Mouse (Mus musculus) thymus, adult 2 months (tissue): ENCODE measurements around the gene Nup98. TPM values are rescaled to one million over a fixed set of nuclear protein-coding genes. Genes with fewer than 3 reads are reported as not detected.

Experiments used
- DNase-seq: peaks from one replicate; pipeline ENCODE4 v3.0.0; 2021
- H3K27ac ChIP-seq: fragments of 200-500 bp; 2 replicates; pipeline ENCODE4 v1.5.1; 2012; ENCODE audit warnings: low read length, control low read depth; ENCODE audit not compliant: control insufficient read depth, insufficient read depth
- H3K27me3 ChIP-seq: fragments of 200-500 bp; 2 replicates; pipeline ENCODE4 v1.6.1; 2012; ENCODE audit warnings: mild to moderate bottlenecking, low read length, moderate library complexity, mixed read lengths; ENCODE audit not compliant: control insufficient read depth, insufficient read depth
- H3K36me3 ChIP-seq: fragments of 200-500 bp; 2 replicates; pipeline ENCODE4 v1.6.1; 2012; ENCODE audit warnings: mild to moderate bottlenecking, low read length, moderate library complexity; ENCODE audit not compliant: control insufficient read depth, insufficient read depth
- H3K4me1 ChIP-seq: fragments of 200-500 bp; replicated peaks from 2 replicates; pipeline ENCODE4 v1.6.1; 2012; ENCODE audit warnings: low read length; ENCODE audit not compliant: control insufficient read depth, insufficient read depth
- H3K4me3 ChIP-seq: fragments of 200-500 bp; 2 replicates; pipeline ENCODE4 v1.5.1; 2012; ENCODE audit warnings: mild to moderate bottlenecking, low read length, control low read depth, moderate library complexity; ENCODE audit not compliant: control insufficient read depth, insufficient read depth
- CTCF ChIP-seq: fragments of 200-500 bp; IDR thresholded peaks from 2 replicates; pipeline ENCODE4 v1.5.1; 2012; ENCODE audit warnings: mild to moderate bottlenecking, control low read depth, low read length, moderate library complexity, borderline replicate concordance; ENCODE audit not compliant: control insufficient read depth, poor library complexity, insufficient read depth; ENCODE audit errors: extremely low read depth
- POLR2A ChIP-seq: fragments of 200-500 bp; IDR thresholded peaks from 2 replicates; pipeline ENCODE4 v1.6.1; 2012; ENCODE audit warnings: mild to moderate bottlenecking, low read length, control low read depth, moderate library complexity; ENCODE audit not compliant: control insufficient read depth, poor library complexity, insufficient read depth; ENCODE audit errors: extremely low read depth
- WGBS: fragments of 180-500 bp; shearing (Covaris S2); methylation state at CpG from one replicate; pipeline ENCODE4 v1.1.7; 2018; 5-methylcytosine and 5-hydroxymethylcytosine counted together
- polyA plus RNA-seq: library from polyadenylated mRNA; depleted of rRNA; stranded (reverse); fragments of >200 nt; gene quantifications from 2 replicates; pipeline ENCODE4 v1.2.3, GENCODE M21; 2012

Gene Nup98
- polyA plus RNA-seq, 1 experiment = 23.7 TPM

GRCm38 (mm10) chr7:102204296-102204857, 5.6 kb downstream of the Nup98 start:
- no peaks in the 10 kb centered on the region for H3K4me1 ChIP-seq
- H3K36me3 ChIP-seq = no peaks in the 10 kb centered on the region
- H3K4me3 ChIP-seq = no peak overlapping the region
- DNase-seq = no peak
- TF ChIP-seq CTCF (no peak), POLR2A (no peak)
- H3K27ac ChIP-seq = no peak overlapping the region
- no peaks in the 10 kb centered on the region for H3K27me3 ChIP-seq
- WGBS = 89% methylated on average over 3 of the region's 3 CpGs

DNA sequence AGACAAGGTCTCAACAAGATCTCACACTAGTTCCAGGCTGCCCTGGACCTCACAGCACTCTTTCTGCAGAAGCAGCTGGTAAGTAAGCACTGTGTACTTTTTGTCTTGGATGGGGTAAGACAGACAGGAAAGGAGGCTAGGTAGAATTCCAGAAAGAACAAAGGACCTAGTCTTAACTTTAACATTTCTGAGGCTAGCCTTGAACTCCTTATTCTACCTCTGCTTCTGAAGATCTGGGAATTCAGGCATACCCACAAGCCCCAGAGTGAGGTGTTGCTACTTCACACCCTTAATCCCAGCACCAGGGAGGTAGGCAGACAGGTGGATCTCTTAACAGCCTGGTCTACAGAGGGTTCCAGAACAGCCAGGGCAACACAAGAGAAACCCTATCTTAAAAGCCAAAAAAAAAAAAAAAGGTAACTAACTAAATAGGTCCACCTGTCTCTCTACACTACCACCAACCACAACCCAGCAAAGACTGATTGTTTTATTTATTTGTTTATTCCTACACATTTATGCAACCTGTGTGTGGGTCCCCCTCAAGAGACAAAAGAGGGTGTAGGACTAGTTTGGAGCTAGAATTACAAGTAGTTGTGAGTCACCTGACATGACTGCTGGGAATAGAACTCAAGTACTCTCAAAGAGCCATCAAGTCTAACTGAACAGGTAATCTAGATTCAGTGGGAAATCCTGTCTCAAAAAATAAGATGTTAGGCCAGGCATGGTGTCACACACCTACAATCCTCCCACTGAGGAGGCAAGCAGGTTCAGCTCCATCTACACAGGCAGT, 8.8 kb downstream of the Nup98 start:
- Histone ChIP-seq H3K4me1 (no peaks in the 10 kb centered on the region; the same call in 1 of the 2 replicates), H3K4me3 (no peak overlapping the region), H3K36me3 (no peaks in the 10 kb centered on the region), H3K27ac (no peak overlapping the region), H3K27me3 (no peaks in the 10 kb centered on the region)
- TF ChIP-seq POLR2A = no peak
- TF ChIP-seq CTCF = no peak
- no peak for DNase-seq

DNA sequence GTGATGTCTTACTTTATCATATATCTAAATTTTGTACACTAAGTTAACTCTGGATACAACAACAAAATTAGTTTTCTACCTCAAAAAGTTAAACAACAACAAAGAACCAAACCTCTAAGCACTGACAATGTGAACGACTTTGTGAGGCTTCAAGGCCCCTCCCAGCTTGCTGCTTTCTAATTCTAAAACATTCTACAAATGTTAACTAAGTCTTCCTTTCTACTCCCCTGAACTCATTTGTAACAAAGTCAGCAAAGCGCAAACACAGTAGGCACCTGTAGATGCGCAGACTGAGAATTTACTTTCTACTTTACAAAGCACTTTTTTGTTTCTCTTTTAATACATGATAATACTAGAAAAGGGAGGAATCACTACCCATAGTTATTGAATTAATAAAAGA, 9.4 kb downstream of the Nup98 start:
- TF ChIP-seq POLR2A (no peak), CTCF (no peak)
- DNase-seq = no peak
- Histone ChIP-seq H3K27me3 (no peaks in the 10 kb centered on the region), H3K4me1 (no peaks in the 10 kb centered on the region; the same call in 1 of the 2 replicates), H3K4me3 (no peak overlapping the region), H3K27ac (no peak overlapping the region), H3K36me3 (no peaks in the 10 kb centered on the region)
- 84% methylated on average over 3 of the region's 3 CpGs for WGBS

DNA sequence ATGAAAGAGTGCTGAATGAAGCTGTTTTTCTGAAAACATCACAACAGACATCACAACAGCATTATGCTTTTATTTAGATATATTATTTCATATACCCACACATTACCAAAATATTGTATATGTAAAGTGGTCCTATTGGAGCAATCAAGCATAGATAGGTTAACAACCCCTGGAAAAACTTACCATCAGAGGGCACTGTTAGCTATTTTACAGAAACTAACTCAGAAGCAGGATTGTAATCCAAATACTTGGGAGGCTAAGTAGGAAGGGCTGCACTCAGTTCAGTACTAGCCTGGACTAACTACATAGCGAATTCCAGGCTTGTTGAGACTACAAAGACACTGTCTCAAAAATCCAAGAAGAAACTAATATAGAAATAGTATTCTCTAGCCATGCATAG, 17.6 kb downstream of the Nup98 start:
- H3K27me3 ChIP-seq = no peaks in the 10 kb centered on the region
- H3K4me1 ChIP-seq = no peaks in the 10 kb centered on the region
- 98% methylated on average over 1 of the region's 1 CpGs for WGBS
- TF ChIP-seq POLR2A = no peak
- no peak for TF ChIP-seq CTCF
- no peak overlapping the region for H3K27ac ChIP-seq
- no peak overlapping the region for H3K4me3 ChIP-seq
- H3K36me3 ChIP-seq = peaks cover 38% of the 10 kb centered on the region
- no peak for DNase-seq

GRCm38 (mm10) chr7:102183849-102184248, 26.1 kb downstream of the Nup98 start:
- no peak overlapping the region for H3K27ac ChIP-seq
- H3K36me3 ChIP-seq = peaks cover 70% of the 10 kb centered on the region
- no peak overlapping the region for H3K4me3 ChIP-seq
- no peaks in the 10 kb centered on the region for H3K4me1 ChIP-seq
- no peaks in the 10 kb centered on the region for H3K27me3 ChIP-seq
- DNase-seq = no peak
- WGBS = 94% methylated on average over 3 of the region's 3 CpGs
- TF ChIP-seq CTCF (no peak), POLR2A (no peak)

GRCm38 (mm10) chr7:102170300-102170699, 39.7 kb downstream of the Nup98 start:
- Histone ChIP-seq H3K27ac (no peak overlapping the region), H3K36me3 (peaks cover 5% of the 10 kb centered on the region; the same call in 1 of the 2 replicates), H3K4me3 (no peak overlapping the region), H3K4me1 (no peaks in the 10 kb centered on the region), H3K27me3 (no peaks in the 10 kb centered on the region)
- DNase-seq = no peak
- TF ChIP-seq POLR2A = no peak
- TF ChIP-seq CTCF = no peak

GRCm38 (mm10) chr7:102153691-102154090, 56.3 kb downstream of the Nup98 start:
- Histone ChIP-seq H3K27me3 (no peaks in the 10 kb centered on the region), H3K27ac (no peak overlapping the region), H3K4me3 (no peak overlapping the region), H3K36me3 (peaks cover 61% of the 10 kb centered on the region), H3K4me1 (no peaks in the 10 kb centered on the region)
- WGBS = 97% methylated on average over 5 of the region's 5 CpGs
- no peak for DNase-seq
- no peak for TF ChIP-seq POLR2A
- TF ChIP-seq CTCF = no peak
